Mouse (Mus musculus) kidney, postnatal 4 days (tissue): ENCODE results near the gene Krt15.

Source experiments
- DNase-seq, 2 experiments: peaks; one replicate each; pipeline ENCODE4 v3.0.0; 2021; ENCODE audit warnings: mixed read lengths in 2 of 2

Krt15 gene

GRCm38 (mm10) chr11:100135731-100136130, at the start of gene Krt15:
TSS of gene Krt15 (minus strand) at chr11:100135928.
- DNase-seq, result peak in 1 of 2 experiments; percentile 29

GRCm38 (mm10) chr11:100181725-100182124, 46.0 kb upstream of the Krt15 start:
- DNase-seq, result no peak

DNA sequence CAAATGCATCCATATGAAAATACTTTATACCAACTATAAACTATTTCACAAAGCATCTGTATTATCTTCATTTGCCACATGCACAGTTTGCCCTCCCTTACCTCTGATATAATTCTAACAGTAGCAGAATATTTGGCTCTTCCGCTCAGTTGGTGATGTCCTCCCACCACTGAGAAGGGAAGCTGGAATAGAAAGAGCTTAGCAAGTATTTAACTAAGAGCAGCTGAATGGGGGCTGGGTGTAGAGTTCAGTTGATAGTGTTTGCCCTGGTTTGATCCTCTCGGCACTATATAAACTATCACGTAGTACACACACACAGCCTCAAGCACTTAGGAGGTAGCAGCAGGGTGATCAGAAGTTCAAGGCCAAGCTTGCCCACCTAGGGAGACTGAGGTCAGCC, 43.5 kb upstream of the Krt15 start:
- DNase-seq, result no peak

DNA sequence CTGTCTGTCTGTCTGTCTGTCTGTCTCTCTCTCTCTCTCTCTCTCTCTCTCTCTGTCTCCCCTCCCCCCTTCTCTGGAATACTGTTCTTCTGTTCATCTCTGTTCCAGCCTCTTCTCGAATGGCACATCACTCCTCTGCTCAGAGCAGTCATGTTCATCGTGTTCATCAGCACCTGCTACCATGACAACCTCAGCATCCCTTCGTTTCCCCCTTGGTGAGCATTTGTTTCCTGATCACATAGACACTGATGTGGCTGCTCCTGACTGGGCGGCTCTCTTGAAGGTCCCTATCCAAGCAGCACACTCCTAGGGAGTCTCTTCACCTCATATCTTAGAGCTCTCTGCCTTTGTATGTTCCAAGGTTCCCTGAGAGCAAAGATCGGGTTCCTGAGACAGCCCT, 42.6 kb upstream of the Krt15 start:
- no peak for DNase-seq

GRCm38 (mm10) chr11:100176791-100177190, 41.1 kb upstream of the Krt15 start:
- no peak for DNase-seq

GRCm38 (mm10) chr11:100168765-100169762, 33.3 kb upstream of the Krt15 start:
- peak; percentile 86 to 87 for DNase-seq

- DNase-seq, result peak; percentile 51 to 66
These were observed 32.3 kb upstream of the Krt15 start for GRCm38 (mm10) chr11:100168071-100168470.

GRCm38 (mm10) chr11:100164392-100164791, 28.7 kb upstream of the Krt15 start:
- DNase-seq, result no peak

- DNase-seq, result no peak
These were observed 22.3 kb upstream of the Krt15 start for GRCm38 (mm10) chr11:100157908-100158477.

- no peak for DNase-seq
These were observed 21.6 kb upstream of the Krt15 start for GRCm38 (mm10) chr11:100157331-100157730.

- DNase-seq, result no peak
These were observed 19.9 kb upstream of the Krt15 start for GRCm38 (mm10) chr11:100155497-100156255.

- no peak for DNase-seq
These were observed 13.0 kb upstream of the Krt15 start, which contains the start of gene Krt19 for GRCm38 (mm10) chr11:100148615-100149330. TSS of gene Krt19 (minus strand) at chr11:100148665.

DNA sequence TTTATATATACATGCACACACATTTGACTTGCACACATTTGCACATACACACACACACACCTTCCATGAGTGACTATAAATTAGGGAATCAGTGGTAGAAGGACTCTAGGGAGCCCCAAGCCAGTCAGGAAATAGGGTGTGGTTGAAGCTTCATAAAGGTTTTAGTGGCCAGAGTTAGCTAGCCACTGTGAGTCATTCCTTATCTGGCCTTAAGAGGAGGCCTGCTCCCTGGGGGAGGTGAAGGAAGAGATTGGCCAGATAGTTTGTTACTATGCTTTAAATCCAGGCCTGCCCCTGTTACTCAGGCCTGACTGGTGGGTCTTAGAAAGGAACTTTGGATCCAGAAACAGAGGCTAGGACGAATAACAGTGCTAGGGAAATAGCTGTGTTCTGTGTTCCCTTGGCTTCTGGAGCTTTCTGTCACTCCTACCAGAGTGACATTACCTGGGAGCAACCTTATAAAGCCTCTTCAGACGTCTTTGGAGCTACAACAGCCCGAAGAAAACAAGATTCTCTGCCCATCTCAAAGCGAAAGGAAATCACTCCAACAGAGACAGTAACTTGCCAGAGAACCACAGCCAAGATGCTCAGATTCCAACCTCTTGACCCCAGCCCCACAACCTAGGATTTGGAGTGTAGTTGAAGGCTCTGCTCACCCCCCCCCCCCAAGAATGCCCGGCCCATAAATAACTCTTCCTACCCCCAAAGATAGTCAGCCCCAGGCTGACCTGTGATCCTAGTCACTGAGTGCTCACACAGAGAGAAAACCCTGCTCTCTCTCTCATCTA, 12.0 kb upstream of the Krt15 start:
- no peak for DNase-seq

DNA sequence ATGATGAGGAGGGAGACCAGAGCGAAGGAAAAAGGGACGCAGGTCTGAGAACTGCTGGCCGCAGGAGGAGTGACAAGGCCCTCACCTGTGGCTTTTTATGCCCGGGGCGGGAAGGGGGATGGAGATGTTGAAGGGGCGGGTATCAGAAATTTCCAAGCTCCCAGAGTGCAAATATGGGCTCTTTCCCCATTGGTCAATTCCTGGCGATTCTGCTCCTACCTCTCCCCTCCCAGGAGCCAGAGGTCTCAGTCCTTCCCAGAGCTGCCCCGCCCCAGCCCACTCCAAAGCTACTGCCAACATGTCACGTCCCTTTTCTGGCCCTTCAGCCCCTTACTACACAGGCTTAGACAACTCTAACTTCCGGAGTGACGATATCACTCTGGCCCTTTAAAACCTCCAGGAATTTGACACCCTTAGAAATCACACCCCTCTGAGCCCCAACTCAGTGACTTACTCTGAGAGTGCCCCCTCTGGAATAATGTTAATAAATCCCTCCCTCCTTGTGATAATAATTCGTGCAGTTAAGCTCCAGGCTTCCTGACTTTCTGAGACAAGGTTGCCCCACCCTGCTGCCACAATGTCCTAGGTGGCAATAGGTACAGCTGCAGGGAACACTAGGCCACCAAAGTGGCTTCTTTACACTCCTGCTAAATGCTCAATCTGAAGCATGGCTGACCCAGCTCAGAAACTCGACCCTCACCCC, 10.3 kb upstream of the Krt15 start:
- DNase-seq, result peak; percentile 44 to 49

- DNase-seq, result peak; percentile 51 to 69
These were observed 9.4 kb upstream of the Krt15 start for GRCm38 (mm10) chr11:100145104-100145503.

DNA sequence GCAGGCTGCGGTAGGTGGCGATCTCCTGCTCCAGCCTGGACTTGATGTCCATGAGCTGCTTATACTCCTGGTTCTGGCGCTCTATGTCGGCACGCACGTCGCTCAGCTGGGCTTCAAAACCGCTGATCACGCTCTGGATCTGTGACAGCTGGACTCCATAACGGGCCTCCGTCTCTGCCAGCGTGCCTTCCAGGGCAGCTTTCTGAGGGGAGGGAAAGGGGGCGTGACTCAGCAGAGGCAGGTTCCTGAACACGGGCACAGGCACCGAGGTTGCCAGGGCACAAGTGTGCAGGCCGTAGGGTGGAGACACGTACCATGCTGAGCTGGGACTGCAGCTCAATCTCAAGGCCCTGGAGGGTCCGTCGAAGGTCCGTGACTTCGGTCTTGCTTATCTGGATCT, 5.2 kb upstream of the Krt15 start:
- DNase-seq, result no peak

GRCm38 (mm10) chr11:100139391-100139790, 3.7 kb upstream of the Krt15 start:
- no peak for DNase-seq

DNA sequence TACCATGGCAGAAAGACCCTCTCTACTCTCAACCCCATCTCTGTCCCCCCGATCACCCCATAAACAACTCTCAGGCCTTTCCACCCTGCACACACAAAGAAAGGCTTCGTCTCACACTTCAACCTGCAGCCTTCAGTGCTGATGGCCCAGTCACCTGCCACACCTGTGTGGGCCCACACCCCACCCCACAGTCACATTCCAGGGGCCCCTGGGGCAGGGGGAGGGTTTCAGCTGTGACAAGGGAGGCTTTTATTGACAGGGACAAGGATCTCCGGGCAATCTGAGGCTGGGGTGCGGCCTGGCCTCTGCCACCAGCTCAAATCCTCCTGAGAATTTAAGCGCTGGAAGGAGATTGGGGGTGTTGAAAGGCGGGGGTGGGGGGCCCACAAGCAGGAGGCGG, 3.1 kb upstream of the Krt15 start:
- DNase-seq, result no peak

DNA sequence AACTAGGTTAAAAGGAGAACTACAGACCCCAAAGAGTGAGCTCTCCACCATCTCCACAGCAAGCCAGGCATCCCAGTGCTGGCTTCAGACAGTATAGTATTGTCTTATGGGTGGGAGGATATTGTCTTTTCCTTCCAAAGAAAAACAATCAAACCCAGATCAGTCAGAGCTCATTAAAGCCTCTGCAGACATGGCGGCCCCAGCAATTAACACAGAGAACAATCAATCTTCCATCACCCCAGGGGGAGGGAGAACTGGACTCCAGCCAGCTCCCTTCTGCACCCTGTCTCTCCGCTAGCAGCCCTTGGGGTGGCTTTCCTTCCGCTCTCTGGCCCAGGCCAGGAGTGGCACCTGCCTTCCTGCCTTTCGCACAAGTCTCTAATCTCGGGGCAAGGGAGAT, 2.0 kb upstream of the Krt15 start:
- DNase-seq, result peak; percentile 44 to 56

DNA sequence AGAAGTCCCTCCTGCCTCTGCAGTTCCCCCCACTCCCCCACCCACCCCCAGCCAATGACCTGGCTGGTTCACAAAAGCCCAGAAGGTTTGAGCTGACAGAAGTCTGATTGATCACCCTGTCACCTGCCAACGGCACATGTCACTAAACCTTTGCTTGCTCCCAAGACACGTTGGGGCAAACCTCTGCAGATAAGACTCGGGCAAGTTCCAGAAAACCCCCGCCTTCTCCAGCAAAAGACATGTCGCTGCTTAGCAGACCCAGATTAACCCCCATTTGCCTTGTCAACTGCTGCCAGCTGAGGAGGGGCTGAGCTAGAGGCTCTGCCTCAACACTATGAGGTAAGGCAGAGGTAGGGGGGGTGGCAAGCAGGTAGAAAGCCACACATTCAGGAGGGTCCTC, 831 bp upstream of the Krt15 start:
- DNase-seq, result no peak

GRCm38 (mm10) chr11:100124901-100125300, 10.8 kb downstream of the Krt15 start:
- no peak for DNase-seq
